Mouse (Mus musculus) midbrain, embryonic 11.5 days (tissue): ENCODE results near the gene Rpn2. TPM values are rescaled to one million over a fixed set of nuclear protein-coding genes. Genes with fewer than 3 reads are reported as not detected.

Experiments
- ATAC-seq: fragments of 200-750 bp; cut with Nextera tagmentation; 2 replicates; pipeline ENCODE4 v1.8.0; 2017; ENCODE audit warnings: moderate TSS enrichment, moderate library complexity; ENCODE audit not compliant: low FRiP score
- DNase-seq: peaks from one replicate; pipeline ENCODE4 v3.0.0; 2015; ENCODE audit warnings: low spot score; ENCODE audit errors: missing footprints
- H3K27ac ChIP-seq: fragments of 300-500 bp; sonication (generic); 2 replicates; pipeline ENCODE4 v1.5.1; 2014; ENCODE audit warnings: low read depth, low read length
- H3K27me3 ChIP-seq: fragments of 300-500 bp; sonication (generic); 2 replicates; pipeline ENCODE4 v1.6.1; 2014; ENCODE audit warnings: mild to moderate bottlenecking, low read length, moderate library complexity, mixed read lengths; ENCODE audit not compliant: control insufficient read depth, insufficient read depth
- H3K36me3 ChIP-seq: fragments of 300-500 bp; sonication (generic); 2 replicates; pipeline ENCODE4 v1.6.1; 2014; ENCODE audit warnings: mild to moderate bottlenecking, low read length, moderate library complexity, mixed read lengths; ENCODE audit not compliant: control insufficient read depth, insufficient read depth
- H3K4me1 ChIP-seq: fragments of 300-500 bp; sonication (generic); 2 replicates; pipeline ENCODE4 v1.6.1; 2014; ENCODE audit warnings: low read length; ENCODE audit not compliant: control insufficient read depth, insufficient read depth
- H3K4me2 ChIP-seq: fragments of 300-500 bp; sonication (generic); 2 replicates; pipeline ENCODE4 v1.6.1; 2014; ENCODE audit warnings: mild to moderate bottlenecking, moderate library complexity
- H3K4me3 ChIP-seq: fragments of 300-500 bp; sonication (generic); 2 replicates; pipeline ENCODE4 v1.5.1; 2014; ENCODE audit warnings: low read depth, low read length
- H3K9ac ChIP-seq: fragments of 300-500 bp; sonication (generic); 2 replicates; pipeline ENCODE4 v1.6.1; 2014; ENCODE audit warnings: low read length
- H3K9me3 ChIP-seq: fragments of 300-500 bp; sonication (generic); 2 replicates; pipeline ENCODE4 v1.6.1; 2016; ENCODE audit warnings: low read length; ENCODE audit not compliant: control insufficient read depth
- WGBS: fragments of 180-500 bp; shearing (Covaris S2); extraction: QIAGEN DNeasy Blood & Tissue Kit; methylation state at CpG from one replicate; pipeline ENCODE4 v1.1.7; 2014; 5-methylcytosine and 5-hydroxymethylcytosine counted together
- polyA plus RNA-seq: library from polyadenylated mRNA; unstranded; fragments of >200 nt; fragmentation: Nextera tagmentation; extraction: Ambion mirVana; gene quantifications from 2 replicates; pipeline ENCODE4 v1.2.1, GENCODE M21; 2014

The Rpn2 gene
- polyA plus RNA-seq, 1 experiment from 2014 or later, result 237 TPM

DNA sequence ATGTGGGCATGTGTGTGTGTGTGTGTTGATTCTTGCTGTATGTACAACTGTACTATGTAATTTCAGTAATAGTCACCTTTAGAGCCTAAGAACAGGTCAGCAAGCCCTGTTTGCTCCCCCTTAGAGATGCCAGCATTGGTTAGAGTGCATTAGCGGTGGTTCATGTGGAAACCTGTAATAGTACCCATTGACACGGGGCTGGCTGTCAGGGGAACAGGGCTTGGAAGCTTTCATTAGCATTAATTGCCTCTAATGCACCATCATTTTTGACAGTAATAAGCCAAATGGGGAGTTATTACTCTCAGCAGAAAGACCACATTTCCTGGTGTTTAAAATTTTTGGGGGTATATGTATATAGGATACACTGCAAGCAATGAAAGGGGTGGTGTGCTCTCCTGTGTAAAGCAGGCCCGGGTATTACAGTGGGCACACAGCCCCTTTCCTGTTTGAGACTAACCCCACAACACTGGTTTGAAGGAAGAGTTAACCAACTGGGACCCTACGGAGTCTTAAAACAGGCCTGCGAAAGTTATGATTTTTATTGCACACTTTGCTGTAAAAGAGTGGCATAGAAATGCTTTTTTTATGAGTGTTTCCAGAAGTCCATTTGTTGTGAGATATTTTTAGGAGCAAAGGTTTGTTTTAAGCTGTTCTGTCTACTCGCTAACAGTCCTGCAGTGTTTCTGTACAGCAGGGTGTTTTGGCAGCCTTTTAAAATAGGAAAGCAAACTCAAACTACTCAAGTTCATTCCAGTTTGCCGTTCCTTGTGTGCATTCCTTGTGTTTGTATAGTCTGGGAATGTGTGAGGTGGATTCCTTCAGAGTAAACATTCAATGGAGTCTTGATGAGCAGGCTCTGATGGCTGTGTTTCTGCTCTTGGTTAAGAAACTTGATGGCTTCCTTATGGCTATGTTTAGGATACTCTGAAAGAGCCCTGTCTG is 27.5 kb downstream of the Rpn2 start:
- H3K4me1 ChIP-seq, result no peaks in the 10 kb centered on the region
- ATAC-seq (no peak), DNase-seq (no peak)
- no peak overlapping the region for H3K4me2 ChIP-seq
- no peak overlapping the region for H3K9ac ChIP-seq
- no peaks in the 10 kb centered on the region for H3K9me3 ChIP-seq
- 89% methylated on average over 7 of the region's 7 CpGs for WGBS
- no peaks in the 10 kb centered on the region for H3K27me3 ChIP-seq
- no peak overlapping the region for H3K4me3 ChIP-seq
- no peak overlapping the region for H3K27ac ChIP-seq
- H3K36me3 ChIP-seq, result peaks cover 18% of the 10 kb centered on the region

GRCm38 (mm10) chr2:157307715-157308265 is 29.0 kb downstream of the Rpn2 start:
- no peak overlapping the region for H3K4me2 ChIP-seq
- ATAC-seq (no peak), DNase-seq (no peak)
- no peaks in the 10 kb centered on the region for H3K9me3 ChIP-seq
- H3K36me3 ChIP-seq, result peaks cover 20% of the 10 kb centered on the region
- no peak overlapping the region for H3K4me3 ChIP-seq
- no peak overlapping the region for H3K27ac ChIP-seq
- H3K27me3 ChIP-seq, result no peaks in the 10 kb centered on the region
- 89% methylated on average over 4 of the region's 4 CpGs for WGBS
- no peaks in the 10 kb centered on the region for H3K4me1 ChIP-seq
- H3K9ac ChIP-seq, result no peak overlapping the region

GRCm38 (mm10) chr2:157308273-157308917 is 29.6 kb downstream of the Rpn2 start:
- no peak for DNase-seq
- WGBS, result 97% methylated on average over 2 of the region's 2 CpGs
- ATAC-seq, result no peak
- no peaks in the 10 kb centered on the region for H3K4me1 ChIP-seq
- no peak overlapping the region for H3K4me2 ChIP-seq
- peaks cover 25% of the 10 kb centered on the region for H3K36me3 ChIP-seq
- H3K27ac ChIP-seq, result no peak overlapping the region
- H3K9me3 ChIP-seq, result no peaks in the 10 kb centered on the region
- H3K27me3 ChIP-seq, result no peaks in the 10 kb centered on the region
- H3K9ac ChIP-seq, result no peak overlapping the region
- no peak overlapping the region for H3K4me3 ChIP-seq

- H3K4me1 ChIP-seq, result no peaks in the 10 kb centered on the region
- H3K27me3 ChIP-seq, result no peaks in the 10 kb centered on the region
- WGBS, result 95% methylated on average over 8 of the region's 8 CpGs
- H3K9me3 ChIP-seq, result no peaks in the 10 kb centered on the region
- no peak overlapping the region for H3K4me3 ChIP-seq
- H3K9ac ChIP-seq, result no peak overlapping the region
- peaks cover 24% of the 10 kb centered on the region for H3K36me3 ChIP-seq
- H3K27ac ChIP-seq, result no peak overlapping the region
- no peak overlapping the region for H3K4me2 ChIP-seq
- ATAC-seq (no peak), DNase-seq (no peak)
These were observed 30.8 kb downstream of the Rpn2 start for GRCm38 (mm10) chr2:157309611-157310010.

DNA sequence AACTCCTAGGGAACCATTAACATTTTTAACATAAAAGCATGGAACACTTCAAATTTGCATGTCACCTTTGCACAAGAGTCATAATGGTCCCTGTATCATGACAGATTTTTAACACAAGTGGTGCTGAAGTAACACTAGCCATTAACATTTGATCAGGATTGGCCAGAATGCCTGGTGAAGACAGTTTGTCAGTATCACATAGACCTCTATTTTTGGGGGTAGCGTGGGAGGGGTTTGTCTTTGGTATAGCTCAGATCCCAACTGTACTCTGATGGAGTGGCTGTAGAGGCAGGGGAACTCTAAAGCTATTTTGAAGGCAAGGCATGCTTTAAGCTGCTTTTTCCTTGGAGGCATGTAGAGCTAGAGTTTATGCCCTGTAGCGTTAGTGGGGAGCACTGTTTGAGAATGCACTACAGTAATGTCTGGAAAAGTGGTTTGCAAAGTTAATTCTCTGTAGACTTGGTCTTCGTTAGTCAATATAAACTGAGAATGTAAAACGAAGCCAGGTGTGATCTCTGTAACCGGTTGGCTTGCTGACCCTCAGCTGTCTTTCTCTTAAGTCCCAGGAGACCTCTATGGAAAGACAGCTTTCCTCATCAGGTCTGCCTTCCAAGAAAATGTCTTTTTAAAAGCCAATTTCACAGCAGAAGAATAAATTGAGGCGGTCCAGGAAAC is 32.3 kb downstream of the Rpn2 start:
- Histone ChIP-seq H3K9me3 (no peaks in the 10 kb centered on the region), H3K27ac (no peak overlapping the region), H3K36me3 (peaks cover 33% of the 10 kb centered on the region), H3K4me1 (no peaks in the 10 kb centered on the region), H3K4me2 (no peak overlapping the region), H3K9ac (no peak overlapping the region), H3K4me3 (no peak overlapping the region), H3K27me3 (no peaks in the 10 kb centered on the region)
- 96% methylated on average over 6 of the region's 6 CpGs for WGBS
- ATAC-seq, result no peak
- no peak for DNase-seq

- WGBS, result 89% methylated on average over 3 of the region's 3 CpGs
- peaks cover 49% of the 10 kb centered on the region for H3K36me3 ChIP-seq
- no peaks in the 10 kb centered on the region for H3K9me3 ChIP-seq
- H3K4me2 ChIP-seq, result no peak overlapping the region
- ATAC-seq, result no peak
- no peaks in the 10 kb centered on the region for H3K4me1 ChIP-seq
- H3K27me3 ChIP-seq, result no peaks in the 10 kb centered on the region
- DNase-seq, result no peak
- H3K27ac ChIP-seq, result no peak overlapping the region
- no peak overlapping the region for H3K4me3 ChIP-seq
- H3K9ac ChIP-seq, result no peak overlapping the region
These were observed 34.9 kb downstream of the Rpn2 start for GRCm38 (mm10) chr2:157313718-157314117.

- H3K4me3 ChIP-seq, result no peak overlapping the region
- no peak overlapping the region for H3K27ac ChIP-seq
- no peak overlapping the region for H3K9ac ChIP-seq
- H3K36me3 ChIP-seq, result peaks cover 45% of the 10 kb centered on the region
- ATAC-seq (no peak), DNase-seq (no peak)
- no peak overlapping the region for H3K4me2 ChIP-seq
- H3K9me3 ChIP-seq, result no peaks in the 10 kb centered on the region
- WGBS, result 87% methylated on average over 7 of the region's 7 CpGs
- no peaks in the 10 kb centered on the region for H3K27me3 ChIP-seq
- no peaks in the 10 kb centered on the region for H3K4me1 ChIP-seq
These were observed 35.5 kb downstream of the Rpn2 start for GRCm38 (mm10) chr2:157314310-157314709.

DNA sequence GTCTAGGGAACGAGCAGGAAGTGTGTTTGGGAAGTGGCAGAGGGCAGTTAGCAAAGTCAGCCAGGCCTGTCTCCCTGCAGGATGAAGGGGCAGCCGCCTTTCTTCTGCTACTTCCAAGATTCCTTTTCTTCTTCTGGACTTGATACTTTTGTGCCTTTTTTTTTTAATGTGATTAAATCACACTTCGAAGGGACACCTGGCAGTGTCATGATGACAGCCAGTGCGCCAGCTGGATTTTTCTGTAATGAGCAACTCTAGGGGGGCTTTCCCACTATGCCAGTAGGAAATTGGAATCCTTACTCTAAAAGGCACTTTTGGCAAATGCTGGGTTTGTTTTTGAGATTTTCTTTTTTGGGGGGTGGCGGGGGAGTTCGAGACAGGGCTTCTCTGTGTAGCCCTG is 36.7 kb downstream of the Rpn2 start:
- H3K36me3 ChIP-seq, result peaks cover 45% of the 10 kb centered on the region
- no peak for DNase-seq
- H3K4me3 ChIP-seq, result no peak overlapping the region
- WGBS, result 91% methylated on average over 6 of the region's 6 CpGs
- no peak overlapping the region for H3K9ac ChIP-seq
- no peaks in the 10 kb centered on the region for H3K27me3 ChIP-seq
- H3K9me3 ChIP-seq, result no peaks in the 10 kb centered on the region
- no peak overlapping the region for H3K27ac ChIP-seq
- no peak overlapping the region for H3K4me2 ChIP-seq
- no peaks in the 10 kb centered on the region for H3K4me1 ChIP-seq
- ATAC-seq, result no peak
